Comparison of ENCODE assay signal across 8 mouse cellular contexts in genomic region chr2:45109161-45109950, GRCm38 (mm10). TPM values are rescaled to one million over a fixed set of nuclear protein-coding genes. Genes with fewer than 3 reads are reported as not detected.
DNase-seq lines count a peak whose midpoint lies in the region; ATAC-seq lines count a peak whose summit lies in the region.

No protein-coding gene starts in this region.

- peak overlapping the region; percentile 82 for H3K4me3 ChIP-seq in kidney, embryonic 15.5 days (replicated peaks)
- H3K4me3 ChIP-seq in forebrain, embryonic 16.5 days (replicated peaks; ENCODE audit: low read length), result peak overlapping the region; percentile 85
- H3K4me3 ChIP-seq in intestine, embryonic 14.5 days (ENCODE audit: low read depth, low read length), result peak overlapping the region; percentile 70
- peak overlapping the region; percentile 98 for H3K4me3 ChIP-seq in midbrain, embryonic 11.5 days (ENCODE audit: low read depth, low read length)

- H3K4me2 ChIP-seq in kidney, embryonic 15.5 days, result peak overlapping the region; percentile 77
- H3K4me2 ChIP-seq in forebrain, embryonic 16.5 days (ENCODE audit: low read length), result peak overlapping the region; percentile 71
- H3K4me2 ChIP-seq in intestine, embryonic 14.5 days (ENCODE audit: low read length), result peak overlapping the region; percentile 75
- peak overlapping the region; percentile 76 for H3K4me2 ChIP-seq in midbrain, embryonic 11.5 days

- H3K27me3 ChIP-seq in kidney, embryonic 15.5 days, result peaks cover 22% of the 10 kb centered on the region
- H3K27me3 ChIP-seq in forebrain, embryonic 16.5 days (replicated peaks; ENCODE audit: control insufficient read depth, insufficient read depth, low read length), result no peaks in the 10 kb centered on the region
- peaks cover 36% of the 10 kb centered on the region for H3K27me3 ChIP-seq in intestine, embryonic 14.5 days (replicated peaks; ENCODE audit: control insufficient read depth, insufficient read depth, low read length)
- H3K27me3 ChIP-seq in midbrain, embryonic 11.5 days (ENCODE audit: control insufficient read depth, insufficient read depth, low read length), result no peaks in the 10 kb centered on the region

- H3K4me1 ChIP-seq in kidney, embryonic 15.5 days, result peaks cover 38% of the 10 kb centered on the region
- H3K4me1 ChIP-seq in forebrain, embryonic 16.5 days (replicated peaks; ENCODE audit: control insufficient read depth, insufficient read depth, low read length), result peaks cover 35% of the 10 kb centered on the region
- H3K4me1 ChIP-seq in intestine, embryonic 14.5 days (replicated peaks; ENCODE audit: control insufficient read depth, insufficient read depth, low read length), result peaks cover 5% of the 10 kb centered on the region; the same call in 1 of the 2 replicates
- H3K4me1 ChIP-seq in midbrain, embryonic 11.5 days (ENCODE audit: control insufficient read depth, insufficient read depth, low read length), result peaks cover 42% of the 10 kb centered on the region

- ATAC-seq in kidney, embryonic 15.5 days (replicated peaks; ENCODE audit: low FRiP score), result peak; percentile 26
- ATAC-seq in activated CD4-positive, CD25-positive, alpha-beta regulatory T cell, adult 4 months, result peak; percentile 16
- ATAC-seq in forebrain, embryonic 16.5 days, result peak; percentile 29
- ATAC-seq in intestine, embryonic 14.5 days (replicated peaks; ENCODE audit: low FRiP score, low TSS enrichment, low read depth), result 0 out of 2 replicates have a peak, but pooled peaks have one; percentile 2
- ATAC-seq in midbrain, embryonic 11.5 days (ENCODE audit: low FRiP score), result peak; percentile 35

- H3K9me3 ChIP-seq in kidney, embryonic 15.5 days (replicated peaks), result no peaks in the 10 kb centered on the region
- H3K9me3 ChIP-seq in forebrain, embryonic 16.5 days (ENCODE audit: control insufficient read depth, low read length), result no peaks in the 10 kb centered on the region
- no peaks in the 10 kb centered on the region for H3K9me3 ChIP-seq in intestine, embryonic 14.5 days (ENCODE audit: control insufficient read depth, low read length)
- no peaks in the 10 kb centered on the region for H3K9me3 ChIP-seq in midbrain, embryonic 11.5 days (ENCODE audit: control insufficient read depth, low read length)

- no peaks in the 10 kb centered on the region for H3K36me3 ChIP-seq in kidney, embryonic 15.5 days
- H3K36me3 ChIP-seq in forebrain, embryonic 16.5 days (ENCODE audit: control insufficient read depth, insufficient read depth), result no peaks in the 10 kb centered on the region
- peaks cover 6% of the 10 kb centered on the region; the same call in 1 of the 2 replicates for H3K36me3 ChIP-seq in intestine, embryonic 14.5 days (ENCODE audit: control insufficient read depth, insufficient read depth, low read length)
- H3K36me3 ChIP-seq in midbrain, embryonic 11.5 days (ENCODE audit: control insufficient read depth, insufficient read depth, low read length), result no peaks in the 10 kb centered on the region

- peak overlapping the region; percentile 90 for H3K9ac ChIP-seq in kidney, embryonic 15.5 days
- H3K9ac ChIP-seq in forebrain, embryonic 16.5 days (replicated peaks; ENCODE audit: low read depth, low read length), result peak overlapping the region; percentile 90
- H3K9ac ChIP-seq in intestine, embryonic 14.5 days (ENCODE audit: low read length), result peak overlapping the region; percentile 97
- H3K9ac ChIP-seq in midbrain, embryonic 11.5 days (ENCODE audit: low read length), result peak overlapping the region; percentile 100

- DNase-seq in kidney, postnatal 14 days, result no peak
- peak; percentile 76 for DNase-seq in intestine, embryonic 14.5 days (ENCODE audit: low spot score)
- DNase-seq in midbrain, embryonic 11.5 days (ENCODE audit: low spot score, missing footprints), result peak; percentile 95
- peak; percentile 29 for DNase-seq in testis, postnatal 14 days (ENCODE audit: low spot score)
- no peak for DNase-seq in layer of hippocampus, adult 8-10 months (ENCODE audit: low spot score in 2 of 2)

- H3K27ac ChIP-seq in kidney, embryonic 15.5 days, result peak overlapping the region; percentile 94
- H3K27ac ChIP-seq in forebrain, embryonic 16.5 days (ENCODE audit: low read length), result peak overlapping the region; percentile 98
- peak overlapping the region; percentile 95 for H3K27ac ChIP-seq in intestine, embryonic 14.5 days (ENCODE audit: low read depth)
- H3K27ac ChIP-seq in midbrain, embryonic 11.5 days (ENCODE audit: low read depth, low read length), result peak overlapping the region; percentile 99

- under 1% methylated on average over 53 of the region's 74 CpGs for WGBS in kidney, embryonic 15.5 days
- WGBS in forebrain, embryonic 16.5 days, result 0% methylated on average over 28 of the region's 74 CpGs
- under 1% methylated on average over 65 of the region's 74 CpGs for WGBS in intestine, embryonic 14.5 days
- WGBS in midbrain, embryonic 11.5 days, result 0% methylated on average over 48 of the region's 74 CpGs

RNA-seq across cellular contexts. Expression of gene Zeb2, which starts 7.8 kb away (rescaled TPM):
- polyA plus RNA-seq in kidney, embryonic 15.5 days (2015; fragmentation: Nextera tagmentation; extraction: Ambion mirVana), result 51.1 and 57.1 TPM in 2 replicates
- polyA plus RNA-seq in activated CD4-positive, CD25-positive, alpha-beta regulatory T cell, adult 4 months (2017; shearing (Covaris generic)), result under 1 TPM; 0.71 to 0.83 TPM
- polyA plus RNA-seq in forebrain, embryonic 16.5 days (2015; fragmentation: Nextera tagmentation; extraction: Ambion mirVana), result 120 and 151 TPM in 2 replicates
- polyA plus RNA-seq in intestine, embryonic 14.5 days (2014; fragmentation: Nextera tagmentation; extraction: Ambion mirVana), result 44.5 and 49.2 TPM in 2 replicates
- 61.2 and 69.9 TPM in 2 replicates for polyA plus RNA-seq in midbrain, embryonic 11.5 days (2014; fragmentation: Nextera tagmentation; extraction: Ambion mirVana)
- total RNA-seq in layer of hippocampus, adult 8-10 months (2022), result 100 to 1,000 TPM; 346 to 374 (median 360) TPM

Comparison
In these comparisons a context has a peak if more than half of its experiments do, and no peak if none do; other contexts are left out.
1. DNase-seq: peak in intestine, embryonic 14.5 days (single experiment), midbrain, embryonic 11.5 days (single experiment) and testis, postnatal 14 days (single experiment); none in kidney, postnatal 14 days (single experiment) and layer of hippocampus, adult 8-10 months (0 of 2).
2. RNA of gene Zeb2, which starts 7.8 kb away (polyA plus RNA-seq): 120 to 151 TPM in forebrain, embryonic 16.5 days, 61.2 to 69.9 TPM in midbrain, embryonic 11.5 days, 51.1 to 57.1 TPM in kidney, embryonic 15.5 days and 44.5 to 49.2 TPM in intestine, embryonic 14.5 days; 0.71 to 0.83 TPM in activated CD4-positive, CD25-positive, alpha-beta regulatory T cell, adult 4 months; every median in the first group is over 10 times any median in the second.
3. Peak in every context shown above with its lines, with median percentiles within 50 percentile points of each other: ATAC-seq, H3K27ac ChIP-seq, H3K4me2 ChIP-seq, H3K4me3 ChIP-seq and H3K9ac ChIP-seq.